Mouse (Mus musculus): ENCODE data around the gene Mrpl37. TPM values are rescaled to one million over a fixed set of nuclear protein-coding genes. Genes with fewer than 3 reads are reported as not detected.

Gene Mrpl37
- polyA plus RNA-seq, 1 experiment, result 41.4 TPM

- Histone ChIP-seq H3K4me3 (ENCODE audit: insufficient read depth, low read length) (no peak overlapping the region), H3K27ac (ENCODE audit: insufficient read depth, low read depth, low read length) (no peak overlapping the region), H3K4me1 (ENCODE audit: control insufficient read depth, insufficient read depth, low read length) (peaks cover 18% of the 10 kb centered on the region)
- TF ChIP-seq POLR2A (IDR thresholded peaks at IDR 0.05; ENCODE audit: borderline replicate concordance, low read depth, low read length) (no peak), CTCF (IDR thresholded peaks at IDR 0.05; ENCODE audit: low read depth, low read length) (no peak)
These were observed 8.8 kb upstream of the Mrpl37 start for GRCm38 (mm10) chr4:107075456-107075855.

- TF ChIP-seq CTCF (IDR thresholded peaks at IDR 0.05; ENCODE audit: low read depth, low read length), result no peak
- no peak for TF ChIP-seq POLR2A (IDR thresholded peaks at IDR 0.05; ENCODE audit: borderline replicate concordance, low read depth, low read length)
- no peak overlapping the region for H3K4me3 ChIP-seq (ENCODE audit: insufficient read depth, low read length)
- H3K4me1 ChIP-seq (ENCODE audit: control insufficient read depth, insufficient read depth, low read length), result 0 out of 2 replicates have a peak, but pooled peaks cover 3% of the 10 kb centered on the region
- H3K27ac ChIP-seq (ENCODE audit: insufficient read depth, low read depth, low read length), result no peak overlapping the region
These were observed 5.7 kb upstream of the Mrpl37 start for GRCm38 (mm10) chr4:107072343-107072742.

GRCm38 (mm10) chr4:107067151-107067840 is 628 bp upstream of the Mrpl37 start:
- no peak for TF ChIP-seq POLR2A (IDR thresholded peaks at IDR 0.05; ENCODE audit: borderline replicate concordance, low read depth, low read length)
- no peak for TF ChIP-seq CTCF (IDR thresholded peaks at IDR 0.05; ENCODE audit: low read depth, low read length)
- peaks cover 9% of the 10 kb centered on the region for H3K4me1 ChIP-seq (ENCODE audit: control insufficient read depth, insufficient read depth, low read length)
- no peak overlapping the region for H3K27ac ChIP-seq (ENCODE audit: insufficient read depth, low read depth, low read length)
- peak overlapping the region; percentile 86 for H3K4me3 ChIP-seq (ENCODE audit: insufficient read depth, low read length)

GRCm38 (mm10) chr4:107064394-107065098 is 2.1 kb downstream of the Mrpl37 start:
- TF ChIP-seq POLR2A (IDR thresholded peaks at IDR 0.05; ENCODE audit: borderline replicate concordance, low read depth, low read length), result no peak
- no peak for TF ChIP-seq CTCF (IDR thresholded peaks at IDR 0.05; ENCODE audit: low read depth, low read length)

GRCm38 (mm10) chr4:107063214-107063613 is 3.5 kb downstream of the Mrpl37 start:
- no peak overlapping the region for H3K4me3 ChIP-seq (ENCODE audit: insufficient read depth, low read length)
- no peak overlapping the region for H3K27ac ChIP-seq (ENCODE audit: insufficient read depth, low read depth, low read length)
- H3K4me1 ChIP-seq (ENCODE audit: control insufficient read depth, insufficient read depth, low read length), result peaks cover 14% of the 10 kb centered on the region
- TF ChIP-seq POLR2A (IDR thresholded peaks at IDR 0.05; ENCODE audit: borderline replicate concordance, low read depth, low read length) (no peak), CTCF (IDR thresholded peaks at IDR 0.05; ENCODE audit: low read depth, low read length) (no peak)

More at GRCm38 (mm10) chr4:107064394-107065098, 2.1 kb downstream of the Mrpl37 start:
- H3K27ac ChIP-seq (ENCODE audit: insufficient read depth, low read depth, low read length), result no peak overlapping the region
- H3K4me3 ChIP-seq (ENCODE audit: insufficient read depth, low read length), result no peak overlapping the region
- peaks cover 9% of the 10 kb centered on the region for H3K4me1 ChIP-seq (ENCODE audit: control insufficient read depth, insufficient read depth, low read length)

GRCm38 (mm10) chr4:107061560-107061959 is 5.1 kb downstream of the Mrpl37 start:
- Histone ChIP-seq H3K4me1 (ENCODE audit: control insufficient read depth, insufficient read depth, low read length) (peaks cover 11% of the 10 kb centered on the region), H3K27ac (ENCODE audit: insufficient read depth, low read depth, low read length) (no peak overlapping the region), H3K4me3 (ENCODE audit: insufficient read depth, low read length) (no peak overlapping the region)
- no peak for TF ChIP-seq CTCF (IDR thresholded peaks at IDR 0.05; ENCODE audit: low read depth, low read length)
- TF ChIP-seq POLR2A (IDR thresholded peaks at IDR 0.05; ENCODE audit: borderline replicate concordance, low read depth, low read length), result no peak

GRCm38 (mm10) chr4:107058781-107059180 is 7.9 kb downstream of the Mrpl37 start:
- Histone ChIP-seq H3K27ac (ENCODE audit: insufficient read depth, low read depth, low read length) (no peak overlapping the region), H3K4me3 (ENCODE audit: insufficient read depth, low read length) (no peak overlapping the region), H3K4me1 (ENCODE audit: control insufficient read depth, insufficient read depth, low read length) (peaks cover 13% of the 10 kb centered on the region)
- TF ChIP-seq CTCF (IDR thresholded peaks at IDR 0.05; ENCODE audit: low read depth, low read length) (no peak), POLR2A (IDR thresholded peaks at IDR 0.05; ENCODE audit: borderline replicate concordance, low read depth, low read length) (no peak)

- Histone ChIP-seq H3K4me3 (ENCODE audit: insufficient read depth, low read length) (no peak overlapping the region), H3K27ac (ENCODE audit: insufficient read depth, low read depth, low read length) (no peak overlapping the region), H3K4me1 (ENCODE audit: control insufficient read depth, insufficient read depth, low read length) (peaks cover 13% of the 10 kb centered on the region)
- TF ChIP-seq POLR2A (IDR thresholded peaks at IDR 0.05; ENCODE audit: borderline replicate concordance, low read depth, low read length) (no peak), CTCF (IDR thresholded peaks at IDR 0.05; ENCODE audit: low read depth, low read length) (no peak)
These were observed 8.3 kb downstream of the Mrpl37 start for GRCm38 (mm10) chr4:107058346-107058745.

- H3K4me3 ChIP-seq (ENCODE audit: insufficient read depth, low read length), result no peak overlapping the region
- TF ChIP-seq CTCF (IDR thresholded peaks at IDR 0.05; ENCODE audit: low read depth, low read length) (no peak), POLR2A (IDR thresholded peaks at IDR 0.05; ENCODE audit: borderline replicate concordance, low read depth, low read length) (no peak)
- peaks cover 13% of the 10 kb centered on the region for H3K4me1 ChIP-seq (ENCODE audit: control insufficient read depth, insufficient read depth, low read length)
- H3K27ac ChIP-seq (ENCODE audit: insufficient read depth, low read depth, low read length), result no peak overlapping the region
These were observed 10.6 kb downstream of the Mrpl37 start for GRCm38 (mm10) chr4:107056088-107056487.

- Histone ChIP-seq H3K27ac (ENCODE audit: insufficient read depth, low read depth, low read length) (no peak overlapping the region), H3K4me3 (ENCODE audit: insufficient read depth, low read length) (no peak overlapping the region)
- TF ChIP-seq POLR2A (IDR thresholded peaks at IDR 0.05; ENCODE audit: borderline replicate concordance, low read depth, low read length) (no peak), CTCF (IDR thresholded peaks at IDR 0.05; ENCODE audit: low read depth, low read length) (no peak)
These were observed 13.6 kb downstream of the Mrpl37 start for GRCm38 (mm10) chr4:107052962-107053553.

More at GRCm38 (mm10) chr4:107052962-107053553, 13.6 kb downstream of the Mrpl37 start:
- peaks cover 8% of the 10 kb centered on the region for H3K4me1 ChIP-seq (ENCODE audit: control insufficient read depth, insufficient read depth, low read length)
